Mouse (Mus musculus): ENCODE data around the gene Mllt6. TPM values are rescaled to one million over a fixed set of nuclear protein-coding genes. Genes with fewer than 3 reads are reported as not detected.

Gene Mllt6
- total RNA-seq (2023): 100 to 1,000 TPM; 243 to 244 TPM

DNA sequence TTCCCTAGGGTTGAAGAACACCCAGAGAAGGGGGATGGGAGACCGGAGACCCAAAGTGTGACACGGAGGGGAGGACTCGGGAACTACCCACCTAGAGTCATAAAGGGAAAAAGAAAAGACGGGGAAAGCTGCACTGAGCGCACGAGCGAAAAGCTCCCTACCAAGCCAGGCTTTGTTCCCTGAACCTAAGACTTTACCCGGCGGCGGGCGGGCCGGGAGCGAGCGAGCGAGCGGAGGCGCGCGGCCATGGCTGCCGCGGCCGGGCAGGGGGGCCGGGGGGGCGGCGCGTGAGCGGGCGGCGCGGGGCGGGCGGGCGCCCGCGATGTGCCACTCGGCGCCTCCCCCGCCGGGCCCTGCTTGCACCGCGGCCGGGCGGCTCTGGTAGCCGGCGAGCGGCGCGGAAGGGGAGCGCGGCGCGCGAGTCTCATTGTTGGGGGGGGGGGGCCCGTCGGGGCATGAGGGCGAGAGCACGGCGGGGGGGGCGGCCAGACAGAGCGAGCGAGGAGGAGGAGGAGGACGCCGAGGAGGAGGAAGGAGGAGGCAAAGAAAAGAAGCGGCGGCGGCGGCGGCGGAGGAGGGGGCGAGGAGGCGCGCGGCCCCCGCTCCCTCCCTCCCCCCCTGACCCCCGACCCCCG lies at the start of gene Mllt6:
TSS of gene Mllt6 (plus strand) at position 522 of the 635 bp plus-strand sequence.

GRCm38 (mm10) chr11:97629576-97629975 lies 33.6 kb upstream of the Mllt6 start, which contains the start of gene Epop:
Gene Epop, minus strand, starts transcription at chr11:97629702.

GRCm38 (mm10) chr11:97685613-97686321 lies 22.6 kb downstream of the Mllt6 start, which contains the start of gene Cisd3:
Gene Cisd3, plus strand, starts transcription at chr11:97685826.

GRCm38 (mm10) chr11:97700003-97700745 lies 37.0 kb downstream of the Mllt6 start, which contains the start of gene Pcgf2:
Gene Pcgf2, minus strand, starts transcription at chr11:97700497.

DNA sequence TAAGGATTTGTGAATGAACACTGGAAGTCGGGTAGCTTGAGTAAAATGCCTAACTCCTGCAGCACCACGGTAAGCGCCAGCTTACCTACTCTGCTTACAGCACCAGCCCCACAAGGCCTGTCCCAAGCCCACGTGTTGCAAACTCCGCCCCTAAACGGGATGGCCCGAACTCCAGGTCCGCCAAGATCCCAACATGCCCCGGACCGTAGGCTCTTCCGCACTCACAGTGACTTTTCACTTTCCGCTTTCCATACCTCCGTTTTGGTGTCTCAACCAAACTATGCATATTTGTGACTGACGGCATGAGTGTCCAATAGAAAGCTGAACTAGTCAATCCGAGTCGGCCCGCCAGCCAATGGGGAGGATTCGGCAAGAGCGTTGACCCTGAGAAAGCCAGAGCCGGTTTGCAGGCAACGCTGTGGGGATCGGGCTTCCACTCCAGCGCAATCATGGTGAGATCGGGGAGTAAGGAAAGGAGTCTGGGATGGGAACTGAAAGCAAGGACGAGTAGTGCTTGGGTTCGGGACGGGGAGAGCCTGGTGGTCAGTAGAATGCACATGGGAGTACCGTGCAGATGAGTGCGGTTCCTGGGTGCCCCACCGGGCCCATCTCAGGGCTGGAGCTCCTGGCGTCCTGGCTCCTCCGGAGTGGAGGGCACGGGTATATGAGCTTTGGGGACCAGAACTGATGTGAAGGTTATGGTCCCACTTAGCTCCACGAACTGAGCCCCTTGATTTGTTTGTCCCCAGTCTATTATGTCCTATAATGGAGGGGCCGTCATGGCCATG lies 40.0 kb downstream of the Mllt6 start, which contains the start of gene Psmb3:
TSS of gene Psmb3 (plus strand) at position 361 of the 788 bp plus-strand sequence.

Other genes with a start within 250 kb of the Mllt6 start
- 1 to 10 TPM in 1 of 2 experiments, under 1 TPM in 1; 0.39 to 1.2 TPM for gene Arhgap23, start 247.9 kb upstream of the Mllt6 start, total RNA-seq (2023)
- gene 4933428G20Rik, start 163.1 kb upstream of the Mllt6 start, total RNA-seq (2023): not detected
- not detected for gene Srcin1, start 87.2 kb upstream of the Mllt6 start, total RNA-seq (2023)
- 1 to 10 TPM; 8.7 to 9.5 TPM for gene Epop, start 33.7 kb upstream of the Mllt6 start, total RNA-seq (2023)
- gene Cisd3, start 22.4 kb downstream of the Mllt6 start, total RNA-seq (2023): 10 to 100 TPM; 34.4 to 39.0 TPM
- gene Pcgf2, start 37.1 kb downstream of the Mllt6 start, total RNA-seq (2023): 1 to 10 TPM; 4.0 to 5.1 TPM
- 100 to 1,000 TPM; 137 to 140 TPM for gene Psmb3, start 40.0 kb downstream of the Mllt6 start, total RNA-seq (2023)
- gene Pip4k2b, start 81.3 kb downstream of the Mllt6 start, total RNA-seq (2023): 10 to 100 TPM; 65.7 to 67.5 TPM
- 10 to 100 TPM; 42.1 to 43.6 TPM for gene Cwc25, start 103.1 kb downstream of the Mllt6 start, total RNA-seq (2023)
- gene 1700001P01Rik, start 112.5 kb downstream of the Mllt6 start, total RNA-seq (2023): 1 to 10 TPM in 1 of 2 experiments, not detected in 1; 2.7 TPM
- gene Rpl23, start 119.0 kb downstream of the Mllt6 start, total RNA-seq (2023): 1,000 to 10,000 TPM; 2,425 to 2,559 TPM
- gene Lasp1, start 135.6 kb downstream of the Mllt6 start, total RNA-seq (2023): 100 to 1,000 TPM; 155 to 156 TPM
- gene B230217C12Rik, start 177.4 kb downstream of the Mllt6 start, total RNA-seq (2023): 1 to 10 TPM; 2.5 to 4.0 TPM
- under 1 TPM; 0.44 to 0.86 TPM for gene Fbxo47, start 220.7 kb downstream of the Mllt6 start, total RNA-seq (2023)